Mouse (Mus musculus) limb, embryonic 13.5 days (tissue): ENCODE measurements around the gene Ttc39a. TPM values are rescaled to one million over a fixed set of nuclear protein-coding genes. Genes with fewer than 3 reads are reported as not detected.
A peak's percentile ranks its signal among the peaks of the same experiment; 100 is the strongest.

Experiments
- ATAC-seq: fragments of 200-750 bp; cut with Nextera tagmentation; 2 replicates; pipeline ENCODE4 v1.8.0; 2017; ENCODE audit warnings: low read depth, moderate number of reproducible peaks, moderate TSS enrichment; ENCODE audit not compliant: low FRiP score
- H3K27ac ChIP-seq: fragments of 300-500 bp; sonication (generic); 2 replicates; pipeline ENCODE4 v1.5.1; 2015; ENCODE audit warnings: inconsistent platforms, mild to moderate bottlenecking, moderate library complexity
- H3K27me3 ChIP-seq: fragments of 300-500 bp; sonication (generic); 2 replicates; pipeline ENCODE4 v1.6.1; 2015; ENCODE audit warnings: mild to moderate bottlenecking, inconsistent platforms
- H3K36me3 ChIP-seq: fragments of 300-500 bp; sonication (generic); 2 replicates; pipeline ENCODE4 v1.6.1; 2015; ENCODE audit warnings: inconsistent platforms, mild to moderate bottlenecking, moderate library complexity
- H3K4me1 ChIP-seq: fragments of 300-500 bp; sonication (generic); 2 replicates; pipeline ENCODE4 v1.6.1; 2015; ENCODE audit warnings: inconsistent platforms
- H3K4me2 ChIP-seq: fragments of 300-500 bp; sonication (generic); replicated peaks from 2 replicates; pipeline ENCODE4 v1.6.1; 2015; ENCODE audit warnings: inconsistent platforms, mild to moderate bottlenecking, moderate library complexity
- H3K4me3 ChIP-seq: fragments of 300-500 bp; sonication (generic); 2 replicates; pipeline ENCODE4 v1.5.1; 2015; ENCODE audit warnings: moderate library complexity, mild to moderate bottlenecking, inconsistent platforms
- H3K9ac ChIP-seq: fragments of 300-500 bp; sonication (generic); 2 replicates; pipeline ENCODE4 v1.6.1; 2015; ENCODE audit warnings: mild to moderate bottlenecking, inconsistent platforms
- H3K9me3 ChIP-seq: fragments of 300-500 bp; sonication (generic); 2 replicates; pipeline ENCODE4 v1.6.1; 2016; ENCODE audit warnings: inconsistent platforms
- WGBS: fragments of 180-500 bp; shearing (Covaris S2); methylation state at CpG from one replicate; pipeline ENCODE4 v1.1.7; 2015; 5-methylcytosine and 5-hydroxymethylcytosine counted together
- polyA plus RNA-seq: library from polyadenylated mRNA; unstranded; fragments of >200 nt; fragmentation: Nextera tagmentation; extraction: Ambion mirVana; gene quantifications from 2 replicates; pipeline ENCODE4 v1.2.1, GENCODE M21; 2015

The Ttc39a gene
- polyA plus RNA-seq, 1 experiment from 2014 or later: 4.6 TPM

GRCm38 (mm10) chr4:109475078-109475477 is 68.7 kb downstream of the Ttc39a start:
- Histone ChIP-seq H3K9me3 (no peaks in the 10 kb centered on the region), H3K27ac (no peak overlapping the region), H3K27me3 (no peaks in the 10 kb centered on the region), H3K4me1 (peaks cover 6% of the 10 kb centered on the region), H3K36me3 (peaks cover 14% of the 10 kb centered on the region), H3K4me2 (peak overlapping the region; percentile 74), H3K4me3 (peak overlapping the region; percentile 91), H3K9ac (peak overlapping the region; percentile 99)
- WGBS: 53% methylated on average over 2 of the region's 2 CpGs
- no peak for ATAC-seq

DNA sequence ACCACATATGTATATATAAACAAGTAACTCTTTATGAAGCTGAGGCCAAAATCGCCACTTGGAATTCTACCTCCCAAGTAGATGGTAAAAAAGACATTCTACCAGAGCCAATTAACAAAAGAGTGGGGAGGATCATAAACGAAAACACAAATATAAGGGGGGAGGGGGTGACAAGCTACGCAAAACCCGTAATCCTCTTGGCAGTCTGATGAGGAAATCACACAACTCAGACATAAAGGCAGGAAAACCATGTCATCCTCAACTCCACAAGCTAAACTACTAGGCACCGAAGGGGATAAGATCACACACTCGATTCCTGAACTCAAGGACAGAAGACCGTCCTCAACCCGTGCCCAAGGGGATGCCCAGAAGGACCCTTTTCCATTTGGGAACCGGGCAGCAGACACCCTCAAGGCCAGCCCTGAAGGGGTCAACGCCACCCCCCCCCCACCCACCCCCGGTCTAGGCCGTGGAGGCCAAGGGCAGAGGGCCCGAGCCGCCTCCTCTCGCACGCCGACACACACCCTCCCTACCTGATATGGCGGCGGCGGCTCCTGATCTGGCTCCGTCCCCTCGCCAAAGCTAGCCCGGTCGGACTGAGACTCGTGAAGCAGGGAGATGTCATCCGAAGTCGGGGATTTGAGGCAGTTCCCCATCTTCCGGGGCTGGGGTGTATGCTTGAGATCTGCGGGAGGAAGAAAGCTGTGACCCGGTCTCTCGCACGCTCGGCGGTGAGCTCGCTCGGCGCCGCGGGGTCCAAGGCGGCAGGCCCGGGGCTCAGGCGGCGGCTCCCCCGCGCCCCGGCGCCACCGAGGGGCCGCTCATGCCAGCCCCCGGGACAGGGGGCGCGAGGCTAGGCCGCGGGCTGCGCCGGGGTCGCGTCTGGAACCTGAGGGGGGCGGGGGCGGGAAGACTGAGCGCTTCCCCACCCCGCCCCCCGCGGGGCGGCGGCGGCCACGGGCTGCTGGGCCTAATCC is 69.4 kb downstream of the Ttc39a start:
- Histone ChIP-seq H3K4me1 (peaks cover 6% of the 10 kb centered on the region), H3K9me3 (no peaks in the 10 kb centered on the region), H3K27ac (peak overlapping the region; percentile 94), H3K4me2 (peak overlapping the region; percentile 74), H3K36me3 (peaks cover 14% of the 10 kb centered on the region), H3K9ac (peak overlapping the region; percentile 99), H3K27me3 (no peaks in the 10 kb centered on the region), H3K4me3 (peak overlapping the region; percentile 91)
- peak; percentile 85 for ATAC-seq
- WGBS: under 1% methylated on average over 52 of the region's 68 CpGs

- peak overlapping the region; percentile 94 for H3K27ac ChIP-seq
- peak overlapping the region; percentile 74 for H3K4me2 ChIP-seq
- H3K4me1 ChIP-seq: peaks cover 6% of the 10 kb centered on the region
- ATAC-seq: peak; percentile 98
- 0% methylated on average over 35 of the region's 39 CpGs for WGBS
- H3K4me3 ChIP-seq: peak overlapping the region; percentile 91
- H3K9ac ChIP-seq: peak overlapping the region; percentile 99
- H3K27me3 ChIP-seq: no peaks in the 10 kb centered on the region
- H3K36me3 ChIP-seq: peaks cover 14% of the 10 kb centered on the region
- no peaks in the 10 kb centered on the region for H3K9me3 ChIP-seq
Measured at GRCm38 (mm10) chr4:109476554-109477014, 70.2 kb downstream of the Ttc39a start.

DNA sequence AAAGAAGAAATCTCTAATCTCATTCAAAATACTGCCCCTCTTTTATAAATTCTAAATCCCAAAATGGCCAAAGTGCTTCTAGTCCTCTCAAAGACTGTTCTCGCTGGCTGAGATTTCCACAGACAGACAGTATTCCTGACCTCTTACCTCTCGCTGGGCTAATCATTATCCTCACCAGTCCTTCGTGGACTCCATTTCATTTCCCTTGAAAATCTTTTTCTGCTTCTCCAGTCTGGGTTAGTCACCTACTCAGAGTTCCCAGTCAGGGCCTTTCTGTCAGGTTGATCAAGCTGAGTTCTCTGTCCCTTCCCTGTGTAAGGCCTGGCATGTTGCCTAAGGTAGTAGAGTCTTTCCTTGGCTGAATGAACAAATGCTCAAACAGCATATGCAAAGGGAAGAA is 71.0 kb downstream of the Ttc39a start:
- no peak overlapping the region for H3K4me2 ChIP-seq
- H3K9ac ChIP-seq: no peak overlapping the region
- ATAC-seq: no peak
- no peak overlapping the region for H3K4me3 ChIP-seq
- no peaks in the 10 kb centered on the region for H3K27me3 ChIP-seq
- 93% methylated on average over 3 of the region's 3 CpGs for WGBS
- H3K27ac ChIP-seq: no peak overlapping the region
- H3K36me3 ChIP-seq: peaks cover 6% of the 10 kb centered on the region
- H3K4me1 ChIP-seq: peaks cover 6% of the 10 kb centered on the region
- H3K9me3 ChIP-seq: no peaks in the 10 kb centered on the region

DNA sequence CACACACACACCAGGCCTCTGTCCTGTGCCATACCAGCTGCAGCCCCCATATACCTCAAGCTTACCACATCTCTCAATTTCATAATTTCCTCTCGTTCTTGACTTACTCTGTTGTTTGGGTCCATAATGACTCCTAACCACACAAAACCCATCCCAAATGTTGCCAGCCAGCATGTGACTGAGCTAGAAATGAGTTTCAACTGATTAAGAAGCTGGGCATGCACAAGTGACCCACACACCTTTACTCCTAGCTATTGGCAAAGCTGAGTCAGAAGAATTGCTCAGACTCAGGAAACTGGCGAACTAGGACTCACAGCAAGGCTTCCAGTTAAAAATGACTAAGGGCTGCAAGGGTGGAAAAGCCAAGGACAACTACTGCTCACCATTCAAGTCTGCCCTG is 75.0 kb downstream of the Ttc39a start:
- ATAC-seq: no peak
- no peak overlapping the region for H3K9ac ChIP-seq
- H3K9me3 ChIP-seq: no peaks in the 10 kb centered on the region
- H3K4me1 ChIP-seq: no peaks in the 10 kb centered on the region
- no peak overlapping the region for H3K4me2 ChIP-seq
- no peak overlapping the region for H3K27ac ChIP-seq
- H3K27me3 ChIP-seq: no peaks in the 10 kb centered on the region
- no peak overlapping the region for H3K4me3 ChIP-seq
- no peaks in the 10 kb centered on the region for H3K36me3 ChIP-seq
- WGBS: 86% methylated on average over 2 of the region's 2 CpGs

- H3K9ac ChIP-seq: no peak overlapping the region
- WGBS: 78% methylated on average over 1 of the region's 1 CpGs
- ATAC-seq: no peak
Measured at GRCm38 (mm10) chr4:109482701-109483100, 76.3 kb downstream of the Ttc39a start.

GRCm38 (mm10) chr4:109484621-109485020 is 78.2 kb downstream of the Ttc39a start, which contains the start of gene Rnf11:
Gene Rnf11 (minus strand): TSS chr4:109484728.
- no peaks in the 10 kb centered on the region for H3K9me3 ChIP-seq
- no peaks in the 10 kb centered on the region for H3K4me1 ChIP-seq
- H3K4me2 ChIP-seq: no peak within 1 kb of the TSS
- ATAC-seq: no peak
- H3K27me3 ChIP-seq: no peaks in the 10 kb centered on the region
- 87% methylated on average over 3 of the region's 3 CpGs for WGBS
- H3K27ac ChIP-seq: no peak within 1 kb of the TSS
- H3K9ac ChIP-seq: no peak within 1 kb of the TSS
- no peak within 1 kb of the TSS for H3K4me3 ChIP-seq
- no peaks in the 10 kb centered on the region for H3K36me3 ChIP-seq

More at GRCm38 (mm10) chr4:109482701-109483100, 76.3 kb downstream of the Ttc39a start:
- H3K4me1 ChIP-seq: no peaks in the 10 kb centered on the region
- H3K27ac ChIP-seq: no peak overlapping the region
- no peaks in the 10 kb centered on the region for H3K27me3 ChIP-seq
- no peaks in the 10 kb centered on the region for H3K36me3 ChIP-seq
- no peaks in the 10 kb centered on the region for H3K9me3 ChIP-seq
- H3K4me2 ChIP-seq: no peak overlapping the region
- no peak overlapping the region for H3K4me3 ChIP-seq

GRCm38 (mm10) chr4:109488812-109489211 is 82.4 kb downstream of the Ttc39a start:
- H3K4me2 ChIP-seq: no peak overlapping the region
- H3K4me3 ChIP-seq: no peak overlapping the region

DNA sequence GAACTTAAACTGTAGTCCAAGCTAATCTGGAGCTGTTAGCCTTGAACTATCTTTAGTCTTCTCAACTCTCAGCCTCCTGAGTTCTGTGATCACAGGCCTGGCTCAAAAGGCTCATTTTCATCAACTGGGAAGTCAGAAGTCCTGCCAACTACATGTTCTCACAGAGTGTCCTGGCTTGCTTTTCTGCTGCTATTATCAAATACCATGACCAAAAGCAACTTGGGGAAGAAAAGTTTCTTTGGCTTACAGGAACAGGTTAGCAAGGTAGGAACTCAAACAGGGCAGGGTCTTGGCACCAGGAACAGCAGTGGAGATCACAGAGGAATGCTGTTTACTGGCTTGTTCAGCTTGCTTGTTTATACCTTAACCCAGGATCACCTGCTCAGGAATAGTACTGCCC is 87.2 kb downstream of the Ttc39a start:
- Histone ChIP-seq H3K4me3 (no peak overlapping the region), H3K9me3 (no peaks in the 10 kb centered on the region), H3K36me3 (no peaks in the 10 kb centered on the region), H3K4me1 (no peaks in the 10 kb centered on the region), H3K9ac (no peak overlapping the region), H3K27me3 (no peaks in the 10 kb centered on the region), H3K27ac (no peak overlapping the region), H3K4me2 (no peak overlapping the region)
- no peak for ATAC-seq

More at GRCm38 (mm10) chr4:109488812-109489211, 82.4 kb downstream of the Ttc39a start:
- 84% methylated on average over 1 of the region's 1 CpGs for WGBS
- Histone ChIP-seq H3K27ac (no peak overlapping the region), H3K9ac (no peak overlapping the region), H3K4me1 (no peaks in the 10 kb centered on the region), H3K36me3 (no peaks in the 10 kb centered on the region), H3K27me3 (no peaks in the 10 kb centered on the region), H3K9me3 (no peaks in the 10 kb centered on the region)
- ATAC-seq: no peak

Other genes starting within 250 kb of the Ttc39a start
- gene Osbpl9, start 204.4 kb upstream of the Ttc39a start, polyA plus RNA-seq: 68.7 and 69.0 TPM in 2 replicates
- gene Calr4, start 172.1 kb upstream of the Ttc39a start, polyA plus RNA-seq: not detected in 2 replicates
- gene Eps15, start 126.4 kb upstream of the Ttc39a start, polyA plus RNA-seq: 35.6 and 39.9 TPM in 2 replicates
- gene Rnf11, start 78.1 kb downstream of the Ttc39a start, polyA plus RNA-seq: 46.7 and 47.5 TPM in 2 replicates
- not detected in 2 replicates for gene 4930522H14Rik, start 124.7 kb downstream of the Ttc39a start, polyA plus RNA-seq